Mouse (Mus musculus): ENCODE data around the gene Arhgap32. TPM values are rescaled to one million over a fixed set of nuclear protein-coding genes. Genes with fewer than 3 reads are reported as not detected.

The Arhgap32 gene
- total RNA-seq, 2 experiments from 2014 or later: 233 to 240 TPM

GRCm38 (mm10) chr9:32246123-32246716, 130.3 kb downstream of the Arhgap32 start:
- no peak for DNase-seq (ENCODE audit: low spot score in 2 of 2)

- no peak for DNase-seq (ENCODE audit: low spot score in 2 of 2)
Measured at GRCm38 (mm10) chr9:32250486-32250885, 134.6 kb downstream of the Arhgap32 start.

GRCm38 (mm10) chr9:32253721-32254120, 137.8 kb downstream of the Arhgap32 start:
- DNase-seq (ENCODE audit: low spot score in 2 of 2): no peak

- no peak for DNase-seq (ENCODE audit: low spot score in 2 of 2)
Measured at GRCm38 (mm10) chr9:32257365-32257764, 141.4 kb downstream of the Arhgap32 start.

- DNase-seq (ENCODE audit: low spot score in 2 of 2): no peak
Measured at GRCm38 (mm10) chr9:32257882-32258281, 141.9 kb downstream of the Arhgap32 start.

- DNase-seq (ENCODE audit: low spot score in 2 of 2): peak; percentile 57 to 82
Measured at GRCm38 (mm10) chr9:32271896-32272444, 156.0 kb downstream of the Arhgap32 start.

- DNase-seq (ENCODE audit: low spot score in 2 of 2): no peak
Measured at GRCm38 (mm10) chr9:32278052-32278451, 162.1 kb downstream of the Arhgap32 start.

GRCm38 (mm10) chr9:32279789-32280188, 163.9 kb downstream of the Arhgap32 start:
- DNase-seq (ENCODE audit: low spot score in 2 of 2): no peak

GRCm38 (mm10) chr9:32280456-32280855, 164.5 kb downstream of the Arhgap32 start:
- no peak for DNase-seq (ENCODE audit: low spot score in 2 of 2)

- DNase-seq (ENCODE audit: low spot score in 2 of 2): no peak
Measured at GRCm38 (mm10) chr9:32283591-32283990, 167.7 kb downstream of the Arhgap32 start.

GRCm38 (mm10) chr9:32291618-32292017, 175.7 kb downstream of the Arhgap32 start:
- DNase-seq (ENCODE audit: low spot score in 2 of 2): no peak

- DNase-seq (ENCODE audit: low spot score in 2 of 2): peak in 1 of 2 experiments; percentile 10
Measured at GRCm38 (mm10) chr9:32292686-32293085, 176.8 kb downstream of the Arhgap32 start.

GRCm38 (mm10) chr9:32295061-32295800, 179.3 kb downstream of the Arhgap32 start:
- no peak for DNase-seq (ENCODE audit: low spot score in 2 of 2)

GRCm38 (mm10) chr9:32302501-32303150, 186.7 kb downstream of the Arhgap32 start:
- no peak for DNase-seq (ENCODE audit: low spot score in 2 of 2)

- peak in 1 of 2 experiments; percentile 5 for DNase-seq (ENCODE audit: low spot score in 2 of 2)
Measured at GRCm38 (mm10) chr9:32311786-32312185, 195.8 kb downstream of the Arhgap32 start.

- no peak for DNase-seq (ENCODE audit: low spot score in 2 of 2)
Measured at GRCm38 (mm10) chr9:32312208-32312607, 196.3 kb downstream of the Arhgap32 start.

GRCm38 (mm10) chr9:32314071-32314470, 198.1 kb downstream of the Arhgap32 start:
- DNase-seq (ENCODE audit: low spot score in 2 of 2): no peak

- no peak for DNase-seq (ENCODE audit: low spot score in 2 of 2)
Measured at GRCm38 (mm10) chr9:32315999-32316398, 200.1 kb downstream of the Arhgap32 start.
